Mouse (Mus musculus) lung, adult 18-20 months (tissue): ENCODE data around the gene Stox2.
"Not testable (repeated sequence)": the region's sequence is repeated elsewhere in the genome, so short reads cannot be mapped to it uniquely, and the experiment has no call there.

ENCODE experiments used
- DNase-seq, 2 experiments: peaks; one replicate each; pipeline ENCODE4 v3.0.0; 2022; ENCODE audit warnings: mixed read lengths in 2 of 2

The Stox2 gene

GRCm38 (mm10) chr8:47446312-47447046, at the start of gene Stox2:
Gene Stox2 (minus strand): TSS chr8:47446362.
- no peak for DNase-seq

- no peak for DNase-seq
These were observed 49.3 kb upstream of the Stox2 start for GRCm38 (mm10) chr8:47495428-47495827.

GRCm38 (mm10) chr8:47494602-47495153, 48.5 kb upstream of the Stox2 start:
- no peak for DNase-seq

- DNase-seq: peak; percentile 10 to 22
These were observed 46.9 kb upstream of the Stox2 start for GRCm38 (mm10) chr8:47493106-47493505.

- no peak for DNase-seq
These were observed 41.1 kb upstream of the Stox2 start for GRCm38 (mm10) chr8:47487231-47487630.

GRCm38 (mm10) chr8:47482354-47483071, 36.4 kb upstream of the Stox2 start:
- no peak for DNase-seq

GRCm38 (mm10) chr8:47480039-47480438, 33.9 kb upstream of the Stox2 start:
- DNase-seq: no peak

- no peak for DNase-seq
These were observed 15.5 kb upstream of the Stox2 start for GRCm38 (mm10) chr8:47461650-47462049.

- DNase-seq: no peak
These were observed 13.1 kb upstream of the Stox2 start for GRCm38 (mm10) chr8:47459216-47459749.

- peak; percentile 13 to 15 for DNase-seq
These were observed 12.4 kb upstream of the Stox2 start for GRCm38 (mm10) chr8:47458591-47458990.

GRCm38 (mm10) chr8:47449211-47449610, 3.0 kb upstream of the Stox2 start:
- DNase-seq: not testable (repeated sequence)

- DNase-seq: peak in 1 of 2 experiments; percentile 12
These were observed 6.9 kb downstream of the Stox2 start for GRCm38 (mm10) chr8:47439271-47439670.

- DNase-seq: no peak
These were observed 8.2 kb downstream of the Stox2 start for GRCm38 (mm10) chr8:47437976-47438375.

- no peak for DNase-seq
These were observed 10.3 kb downstream of the Stox2 start for GRCm38 (mm10) chr8:47435861-47436260.

GRCm38 (mm10) chr8:47435412-47435811, 10.8 kb downstream of the Stox2 start:
- peak; percentile 41 to 69 for DNase-seq

GRCm38 (mm10) chr8:47431263-47431662, 14.9 kb downstream of the Stox2 start:
- DNase-seq: no peak

- peak; percentile 24 to 44 for DNase-seq
These were observed 32.0 kb downstream of the Stox2 start for GRCm38 (mm10) chr8:47414258-47414525.

GRCm38 (mm10) chr8:47413524-47414257, 32.5 kb downstream of the Stox2 start:
- peak; percentile 75 to 76 for DNase-seq

GRCm38 (mm10) chr8:47412696-47413523, 33.3 kb downstream of the Stox2 start:
- DNase-seq: peak; percentile 24 to 27

- DNase-seq: peak; percentile 36 to 56
These were observed 34.0 kb downstream of the Stox2 start for GRCm38 (mm10) chr8:47411994-47412695.

- no peak for DNase-seq
These were observed 34.8 kb downstream of the Stox2 start for GRCm38 (mm10) chr8:47411321-47411720.
